Comparison of ENCODE assay signal across 17 mouse cellular contexts in genomic region chr4:89776269-89776668, GRCm38 (mm10).
DNase-seq lines count a peak whose midpoint lies in the region; ATAC-seq and TF ChIP-seq lines count a peak whose summit lies in the region.
"Had no signal": no experiment of that assay in that cellular context is flagged by ENCODE, and none has a peak within 500 bp of the region (broad histone marks: within the 10 kb centered on the region; RNA-seq: fewer than 3 reads in every experiment).

No protein-coding gene starts in this region.

- no peaks in the 10 kb centered on the region for H3K27me3 ChIP-seq in hindbrain, postnatal 0 days (ENCODE audit: insufficient read depth, low read length)
- H3K27me3 ChIP-seq in hindbrain, embryonic 16.5 days (replicated peaks; ENCODE audit: control insufficient read depth, insufficient read depth, low read length) = no peaks in the 10 kb centered on the region
- H3K27me3 ChIP-seq in midbrain, postnatal 0 days (ENCODE audit: insufficient read depth, low read length) = no peaks in the 10 kb centered on the region
- H3K27me3 ChIP-seq in midbrain, embryonic 16.5 days (ENCODE audit: control insufficient read depth, insufficient read depth, low read depth, low read length) = no peaks in the 10 kb centered on the region
- H3K27me3 ChIP-seq in forebrain, embryonic 15.5 days = peaks cover 3% of the 10 kb centered on the region; the same call in 1 of the 2 replicates
- H3K27me3 ChIP-seq: limb, embryonic 13.5 days had no signal

- 44% methylated on average over 10 of the region's 10 CpGs for WGBS in hindbrain, postnatal 0 days
- WGBS in hindbrain, embryonic 16.5 days = 51% methylated on average over 10 of the region's 10 CpGs
- 47% methylated on average over 10 of the region's 10 CpGs for WGBS in midbrain, postnatal 0 days
- 61% methylated on average over 10 of the region's 10 CpGs for WGBS in midbrain, embryonic 16.5 days
- WGBS in forebrain, embryonic 15.5 days = 23% methylated on average over 10 of the region's 10 CpGs

- no peaks in the 10 kb centered on the region for H3K36me3 ChIP-seq in hindbrain, postnatal 0 days (ENCODE audit: insufficient read depth, low read length)
- no peaks in the 10 kb centered on the region for H3K36me3 ChIP-seq in hindbrain, embryonic 16.5 days (ENCODE audit: control insufficient read depth, insufficient read depth, low read length)
- no peaks in the 10 kb centered on the region for H3K36me3 ChIP-seq in midbrain, postnatal 0 days (ENCODE audit: insufficient read depth, low read length)
- H3K36me3 ChIP-seq in midbrain, embryonic 16.5 days (ENCODE audit: control insufficient read depth, insufficient read depth, low read length) = no peaks in the 10 kb centered on the region
- H3K36me3 ChIP-seq in forebrain, embryonic 15.5 days = no peaks in the 10 kb centered on the region
- H3K36me3 ChIP-seq: limb, embryonic 13.5 days had no signal

- H3K4me3 ChIP-seq in hindbrain, postnatal 0 days (ENCODE audit: low read length) = no peak overlapping the region
- no peak overlapping the region for H3K4me3 ChIP-seq in hindbrain, embryonic 16.5 days (ENCODE audit: low read length)
- no peak overlapping the region for H3K4me3 ChIP-seq in midbrain, postnatal 0 days (ENCODE audit: low read depth, low read length)
- H3K4me3 ChIP-seq in midbrain, embryonic 16.5 days (ENCODE audit: low read depth, low read length) = no peak overlapping the region
- H3K4me3 ChIP-seq in forebrain, embryonic 15.5 days = no peak overlapping the region
- H3K4me3 ChIP-seq: erythroblast, embryonic 14.5 days; limb, embryonic 13.5 days had no signal

- peak; percentile 16 for DNase-seq in hindbrain, postnatal 0 days (ENCODE audit: low spot score)
- DNase-seq in midbrain, postnatal 0 days (ENCODE audit: low spot score) = peak; percentile 14
- no peak for DNase-seq in cerebellum, adult 18-20 months
- no peak for DNase-seq in heart, postnatal 4 days
- DNase-seq: adrenal gland, postnatal 25 days; cerebellum, postnatal 14 days; kidney, adult 9 months; kidney, postnatal 36 days had no signal

- no peak overlapping the region for H3K4me2 ChIP-seq in hindbrain, postnatal 0 days (ENCODE audit: low read depth, low read length)
- H3K4me2 ChIP-seq in hindbrain, embryonic 16.5 days (ENCODE audit: low read length) = no peak overlapping the region
- H3K4me2 ChIP-seq in midbrain, postnatal 0 days (ENCODE audit: low read depth, low read length, poor library complexity, severe bottlenecking) = no peak overlapping the region
- H3K4me2 ChIP-seq in midbrain, embryonic 16.5 days (ENCODE audit: low read length) = no peak overlapping the region
- H3K4me2 ChIP-seq in forebrain, embryonic 15.5 days (replicated peaks) = peak overlapping the region; percentile 8; the same call in 1 of the 2 replicates
- H3K4me2 ChIP-seq: limb, embryonic 13.5 days had no signal

- no peaks in the 10 kb centered on the region for H3K4me1 ChIP-seq in hindbrain, postnatal 0 days (ENCODE audit: insufficient read depth, low read length)
- H3K4me1 ChIP-seq in hindbrain, embryonic 16.5 days (ENCODE audit: control insufficient read depth, insufficient read depth, low read depth, low read length) = no peaks in the 10 kb centered on the region
- H3K4me1 ChIP-seq in midbrain, postnatal 0 days (ENCODE audit: insufficient read depth, low read length) = no peaks in the 10 kb centered on the region
- no peaks in the 10 kb centered on the region for H3K4me1 ChIP-seq in midbrain, embryonic 16.5 days (ENCODE audit: control insufficient read depth, insufficient read depth, low read length)
- peaks cover 7% of the 10 kb centered on the region; the same call in 1 of the 2 replicates for H3K4me1 ChIP-seq in forebrain, embryonic 15.5 days
- H3K4me1 ChIP-seq: limb, embryonic 13.5 days had no signal

- H3K9ac ChIP-seq in hindbrain, postnatal 0 days (replicated peaks; ENCODE audit: low read length) = no peak overlapping the region
- H3K9ac ChIP-seq in hindbrain, embryonic 16.5 days (ENCODE audit: low read depth, low read length) = no peak overlapping the region
- no peak overlapping the region for H3K9ac ChIP-seq in midbrain, postnatal 0 days (replicated peaks; ENCODE audit: low read length, poor library complexity, severe bottlenecking)
- H3K9ac ChIP-seq in midbrain, embryonic 16.5 days (ENCODE audit: low read depth, low read length) = no peak overlapping the region
- no peak overlapping the region for H3K9ac ChIP-seq in forebrain, embryonic 15.5 days (replicated peaks)
- H3K9ac ChIP-seq: limb, embryonic 13.5 days; liver, embryonic 14.5 days had no signal

- no peak for TF ChIP-seq CTCF in hindbrain, postnatal 0 days (IDR thresholded peaks at IDR 0.05; ENCODE audit: low read depth)
- no peak for TF ChIP-seq CTCF in midbrain, postnatal 0 days (IDR thresholded peaks at IDR 0.05)

- no peak for ATAC-seq in hindbrain, postnatal 0 days
- no peak for ATAC-seq in hindbrain, embryonic 16.5 days
- no peak for ATAC-seq in midbrain, postnatal 0 days (ENCODE audit: low FRiP score)
- ATAC-seq in midbrain, embryonic 16.5 days = no peak
- peak; percentile 95 for ATAC-seq in forebrain, embryonic 15.5 days (replicated peaks)
- ATAC-seq: activated CD4-positive, CD25-positive, alpha-beta regulatory T cell, adult 4 months; lung, postnatal 0 days; Patski had no signal

- H3K27ac ChIP-seq in hindbrain, postnatal 0 days = no peak overlapping the region
- no peak overlapping the region for H3K27ac ChIP-seq in hindbrain, embryonic 16.5 days (ENCODE audit: low read depth, low read length)
- no peak overlapping the region for H3K27ac ChIP-seq in midbrain, postnatal 0 days (ENCODE audit: low read depth, low read length)
- no peak overlapping the region for H3K27ac ChIP-seq in midbrain, embryonic 16.5 days (ENCODE audit: low read length)
- H3K27ac ChIP-seq in forebrain, embryonic 15.5 days (replicated peaks) = no peak overlapping the region
- H3K27ac ChIP-seq: limb, embryonic 13.5 days; liver, embryonic 14.5 days had no signal

- no peaks in the 10 kb centered on the region for H3K9me3 ChIP-seq in hindbrain, postnatal 0 days (ENCODE audit: low read length)
- H3K9me3 ChIP-seq in hindbrain, embryonic 16.5 days (ENCODE audit: control insufficient read depth, low read length) = no peaks in the 10 kb centered on the region
- H3K9me3 ChIP-seq in midbrain, postnatal 0 days (ENCODE audit: low read length) = no peaks in the 10 kb centered on the region
- no peaks in the 10 kb centered on the region for H3K9me3 ChIP-seq in midbrain, embryonic 16.5 days (replicated peaks; ENCODE audit: control insufficient read depth, low read length, poor library complexity, severe bottlenecking)
- no peaks in the 10 kb centered on the region for H3K9me3 ChIP-seq in forebrain, embryonic 15.5 days
- H3K9me3 ChIP-seq: limb, embryonic 13.5 days had no signal

Comparison
In these comparisons a context has a peak if more than half of its experiments do, and no peak if none do; other contexts are left out.
1. DNase-seq: peak in hindbrain, postnatal 0 days (single experiment) and midbrain, postnatal 0 days (single experiment); none in cerebellum, adult 18-20 months (0 of 2) and heart, postnatal 4 days (single experiment).